In the genomic region with DNA sequence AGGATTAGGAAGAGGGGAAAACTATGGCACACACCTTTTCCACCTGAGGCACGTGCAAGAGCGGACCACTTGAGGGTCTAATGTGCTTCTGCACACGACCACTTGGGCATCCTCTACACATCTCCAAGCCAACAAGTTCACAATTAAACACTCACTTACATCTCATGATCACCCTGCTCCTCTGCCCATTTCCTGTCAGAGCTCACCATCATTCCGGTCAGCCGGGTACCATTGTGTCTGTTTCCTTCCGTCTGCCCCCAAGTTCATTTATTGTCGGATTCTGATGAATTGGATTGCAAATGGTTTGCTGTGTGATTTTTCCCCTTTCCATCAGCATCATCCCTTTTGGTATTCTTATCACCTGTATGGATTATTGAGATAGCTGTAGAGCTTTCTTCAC, we compare ENCODE assay signal across 19 mouse cellular contexts.
"Had no signal": no experiment of that assay in that cellular context is flagged by ENCODE, and none has a peak within 500 bp of the region (broad histone marks: within the 10 kb centered on the region; RNA-seq: fewer than 3 reads in every experiment).

No protein-coding gene starts in this region.

- H3K27me3 ChIP-seq: intestine, embryonic 15.5 days; limb, embryonic 15.5 days; lung, embryonic 15.5 days; neural tube, embryonic 12.5 days; neural tube, embryonic 15.5 days had no signal

- ATAC-seq: intestine, embryonic 15.5 days; liver, postnatal 0 days had no signal

- H3K27ac ChIP-seq: intestine, embryonic 15.5 days; limb, embryonic 12.5 days; limb, embryonic 15.5 days; liver, embryonic 14.5 days; lung, embryonic 15.5 days; neural tube, embryonic 12.5 days; neural tube, embryonic 15.5 days; stomach, postnatal 0 days had no signal

- DNase-seq: kidney, adult 11 months; kidney, adult 9 months; kidney, postnatal 36 days; left cerebral cortex, postnatal 4 days; liver, postnatal 0 days; lung, postnatal 36 days; midbrain, embryonic 14.5 days; right cerebral cortex, adult 18-20 months; right cerebral cortex, postnatal 25 days had no signal

- H3K9ac ChIP-seq: intestine, embryonic 15.5 days; limb, embryonic 12.5 days; limb, embryonic 15.5 days; liver, embryonic 14.5 days; liver, postnatal 0 days; lung, embryonic 15.5 days; neural tube, embryonic 12.5 days; neural tube, embryonic 15.5 days had no signal

- H3K4me3 ChIP-seq: intestine, embryonic 15.5 days; limb, embryonic 12.5 days; limb, embryonic 15.5 days; lung, embryonic 15.5 days; neural tube, embryonic 12.5 days; neural tube, embryonic 15.5 days had no signal

- H3K36me3 ChIP-seq: intestine, embryonic 15.5 days; limb, embryonic 12.5 days; limb, embryonic 15.5 days; lung, embryonic 15.5 days; neural tube, embryonic 12.5 days; neural tube, embryonic 15.5 days had no signal

- H3K4me2 ChIP-seq: intestine, embryonic 15.5 days; limb, embryonic 12.5 days; limb, embryonic 15.5 days; liver, embryonic 11.5 days; lung, embryonic 15.5 days; midbrain, embryonic 11.5 days; neural tube, embryonic 12.5 days; neural tube, embryonic 15.5 days had no signal

- H3K9me3 ChIP-seq: intestine, embryonic 15.5 days; limb, embryonic 12.5 days; limb, embryonic 15.5 days; lung, embryonic 15.5 days; neural tube, embryonic 12.5 days; neural tube, embryonic 15.5 days had no signal
